Mouse (Mus musculus) bone marrow, adult 2 months (tissue): ENCODE data around the gene Gm10330.
"Not testable (repeated sequence)": the region's sequence is repeated elsewhere in the genome, so short reads cannot be mapped to it uniquely, and the experiment has no call there.

Experiments used
- CTCF ChIP-seq: fragments of 200-500 bp; IDR thresholded peaks from 2 replicates; pipeline ENCODE4 v1.5.1; 2011; ENCODE audit warnings: low read length, control low read depth; ENCODE audit not compliant: control insufficient read depth, insufficient read depth
- POLR2A ChIP-seq: fragments of 200-500 bp; IDR thresholded peaks from 2 replicates; pipeline ENCODE4 v1.6.1; 2011; ENCODE audit warnings: low read depth, mild to moderate bottlenecking, control low read depth, low read length, borderline replicate concordance; ENCODE audit not compliant: control insufficient read depth

GRCm38 (mm10) chr12:23800776-23801175 is 20.7 kb upstream of the Gm10330 start:
- TF ChIP-seq CTCF, POLR2A: not testable (repeated sequence)
